Mouse (Mus musculus) neural tube, embryonic 10.5 days (tissue): Measurements from ENCODE around the gene Twnk.

Experiments
- DNase-seq: peaks from one replicate; pipeline ENCODE4 v3.0.0-alpha.2; 2017; ENCODE audit warnings: low spot score; ENCODE audit errors: extremely low spot score

Twnk gene

GRCm38 (mm10) chr19:45048644-45049365 lies 43.3 kb downstream of the Twnk start:
- no peak for DNase-seq

- DNase-seq = no peak
Measured at GRCm38 (mm10) chr19:45049523-45049922, 44.1 kb downstream of the Twnk start.

- no peak for DNase-seq
Measured at GRCm38 (mm10) chr19:45053451-45053850, 48.0 kb downstream of the Twnk start.

GRCm38 (mm10) chr19:45054892-45055690 lies 49.6 kb downstream of the Twnk start:
- DNase-seq = no peak

GRCm38 (mm10) chr19:45056364-45056763 lies 50.9 kb downstream of the Twnk start:
- DNase-seq = no peak

GRCm38 (mm10) chr19:45056908-45057698 lies 51.6 kb downstream of the Twnk start:
- no peak for DNase-seq

- no peak for DNase-seq
Measured at GRCm38 (mm10) chr19:45057724-45058112, 52.3 kb downstream of the Twnk start.

- peak; percentile 97 for DNase-seq
Measured at GRCm38 (mm10) chr19:45058113-45058839, 52.8 kb downstream of the Twnk start.

- no peak for DNase-seq
Measured at GRCm38 (mm10) chr19:45058841-45059240, 53.4 kb downstream of the Twnk start.
